Mouse (Mus musculus) C2C12 (cell line): ENCODE results near the gene Gm48551.

ENCODE experiments used
- CTCF ChIP-seq: IDR thresholded peaks from one replicate; pipeline ENCODE4 v1.5.1; 2011; ENCODE audit not compliant: control insufficient read depth, insufficient read depth, insufficient read length
- FOSL1 ChIP-seq: IDR thresholded peaks from one replicate; pipeline ENCODE4 v1.8.0; 2011; ENCODE audit warnings: mild to moderate bottlenecking, low read length; ENCODE audit not compliant: poor library complexity, insufficient read depth, severe bottlenecking
- MAX ChIP-seq: IDR thresholded peaks from one replicate; pipeline ENCODE4 v1.6.1; 2011; ENCODE audit warnings: mild to moderate bottlenecking, control low read depth
- MYOD1 ChIP-seq: IDR thresholded peaks from one replicate; pipeline ENCODE4 v1.6.1; 2011; ENCODE audit warnings: low read depth; ENCODE audit not compliant: control insufficient read depth, insufficient read length
- MYOG ChIP-seq: IDR thresholded peaks from one replicate; pipeline ENCODE4 v1.6.1; 2011; ENCODE audit not compliant: control insufficient read depth, insufficient read length; ENCODE audit errors: extremely low read depth
- USF1 ChIP-seq: IDR thresholded peaks from one replicate; pipeline ENCODE4 v1.6.1; 2011; ENCODE audit warnings: low read depth, mild to moderate bottlenecking, control low read depth, moderate library complexity

GRCm38 (mm10) chr10:81396749-81397148, 12.5 kb downstream of the Gm48551 start:
- TF ChIP-seq CTCF (no peak), MYOD1 (no peak), MYOG (no peak), FOSL1 (no peak), MAX (no peak), USF1 (no peak)
